Mouse (Mus musculus): ENCODE data around the gene Pcgf1. TPM values are rescaled to one million over a fixed set of nuclear protein-coding genes. Genes with fewer than 3 reads are reported as not detected.

Pcgf1 gene
- polyA plus RNA-seq, 1 experiment from 2014 or later = 43.1 TPM

DNA sequence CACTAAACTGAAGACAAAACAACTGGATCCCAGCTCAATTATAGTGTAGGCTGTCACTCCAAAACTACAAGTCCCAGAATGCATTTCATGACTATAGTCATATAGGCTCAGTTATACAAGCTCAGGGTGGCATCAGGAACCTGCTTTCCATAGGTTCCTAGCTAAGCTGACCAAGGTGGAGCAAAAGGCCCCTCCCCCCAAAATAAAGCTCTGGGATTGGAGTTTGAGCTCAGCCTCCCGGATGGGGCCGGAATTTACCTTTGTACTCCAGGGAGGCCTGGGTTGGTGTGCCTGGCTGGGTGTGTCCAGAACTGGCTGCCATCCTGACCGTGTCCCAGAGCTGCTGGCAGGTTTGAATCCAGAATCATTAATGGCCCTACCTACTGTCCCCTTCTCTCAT is 19.9 kb upstream of the Pcgf1 start, which contains the start of gene Dqx1:
Dqx1 (plus strand) TSS at position 55 of the 400 bp plus-strand sequence.
- Histone ChIP-seq H3K27me3 (ENCODE audit: insufficient read depth, low read length) (peaks cover 13% of the 10 kb centered on the region), H3K36me3 (ENCODE audit: insufficient read depth, low read length) (peaks cover 18% of the 10 kb centered on the region; the same call in 1 of the 2 replicates), H3K9me3 (ENCODE audit: low read length) (no peaks in the 10 kb centered on the region), H3K4me1 (ENCODE audit: insufficient read depth, low read length) (peaks cover 18% of the 10 kb centered on the region), H3K4me3 (ENCODE audit: low read length) (peak within 1 kb of the TSS; percentile 25), H3K4me2 (replicated peaks; ENCODE audit: low read depth, low read length) (peak within 1 kb of the TSS; percentile 24), H3K27ac (ENCODE audit: low read length) (peak within 1 kb of the TSS; percentile 51; the same call in 1 of the 2 replicates), H3K9ac (replicated peaks; ENCODE audit: low read length) (peak within 1 kb of the TSS; percentile 33)
- peak; percentile 8; the same call in 1 of the 2 replicates for ATAC-seq (ENCODE audit: low FRiP score, low TSS enrichment)
- 60% methylated on average over 3 of the region's 3 CpGs for WGBS

DNA sequence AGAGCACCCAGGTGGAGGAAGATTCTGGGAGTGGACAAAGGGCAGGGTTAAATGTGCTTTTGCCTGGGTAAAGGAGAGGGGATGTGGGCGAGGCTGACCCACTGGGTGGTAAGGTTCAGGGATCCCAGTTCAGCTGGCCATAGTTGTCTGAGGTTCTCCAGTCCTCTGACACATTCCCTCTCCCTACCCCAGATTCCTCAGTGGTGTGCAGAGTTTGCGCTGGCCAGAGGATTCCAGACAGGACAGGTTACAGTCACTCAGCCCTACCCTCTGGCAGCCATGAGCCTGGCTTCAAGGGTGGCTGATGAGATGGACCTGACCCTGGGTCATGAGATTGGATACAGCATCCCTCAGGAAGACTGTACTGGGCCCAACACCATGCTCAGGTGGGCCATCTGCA is 18.9 kb upstream of the Pcgf1 start:
- no peaks in the 10 kb centered on the region for H3K9me3 ChIP-seq (ENCODE audit: low read length)
- peaks cover 22% of the 10 kb centered on the region for H3K27me3 ChIP-seq (ENCODE audit: insufficient read depth, low read length)
- no peak for ATAC-seq (ENCODE audit: low FRiP score, low TSS enrichment)
- WGBS = 91% methylated on average over 2 of the region's 2 CpGs
- H3K27ac ChIP-seq (ENCODE audit: low read length) = no peak overlapping the region
- H3K4me2 ChIP-seq (replicated peaks; ENCODE audit: low read depth, low read length) = peak overlapping the region; percentile 24; the same call in 1 of the 2 replicates
- no peak overlapping the region for H3K4me3 ChIP-seq (ENCODE audit: low read length)
- H3K36me3 ChIP-seq (ENCODE audit: insufficient read depth, low read length) = peaks cover 18% of the 10 kb centered on the region; the same call in 1 of the 2 replicates
- H3K4me1 ChIP-seq (ENCODE audit: insufficient read depth, low read length) = peaks cover 13% of the 10 kb centered on the region
- H3K9ac ChIP-seq (replicated peaks; ENCODE audit: low read length) = no peak overlapping the region

DNA sequence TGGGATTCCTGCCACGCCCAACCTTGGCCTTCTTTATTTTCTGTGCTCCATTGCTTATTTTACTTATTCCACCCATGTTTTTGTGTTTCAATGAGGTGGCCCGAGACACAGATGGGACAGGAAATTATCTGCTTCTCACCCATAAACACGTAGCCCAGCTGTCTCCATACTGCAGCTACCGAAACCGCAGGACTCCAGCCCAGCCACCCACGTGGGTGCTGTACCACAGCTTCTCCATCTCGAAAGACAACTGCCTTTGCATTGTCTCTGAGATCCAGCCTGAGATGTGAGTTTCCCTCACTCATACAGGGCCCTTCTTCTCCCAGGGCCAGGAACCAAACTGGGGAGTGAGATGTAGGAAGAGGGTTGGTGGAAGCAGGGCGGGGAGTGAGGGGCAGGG is 11.7 kb upstream of the Pcgf1 start:
- Histone ChIP-seq H3K27ac (ENCODE audit: low read length) (no peak overlapping the region), H3K36me3 (ENCODE audit: insufficient read depth, low read length) (no peaks in the 10 kb centered on the region), H3K9ac (replicated peaks; ENCODE audit: low read length) (no peak overlapping the region), H3K27me3 (ENCODE audit: insufficient read depth, low read length) (peaks cover 93% of the 10 kb centered on the region), H3K4me2 (replicated peaks; ENCODE audit: low read depth, low read length) (no peak overlapping the region), H3K4me1 (ENCODE audit: insufficient read depth, low read length) (peaks cover 18% of the 10 kb centered on the region), H3K9me3 (ENCODE audit: low read length) (no peaks in the 10 kb centered on the region), H3K4me3 (ENCODE audit: low read length) (no peak overlapping the region)
- 52% methylated on average over 8 of the region's 8 CpGs for WGBS
- ATAC-seq (ENCODE audit: low FRiP score, low TSS enrichment) = no peak

DNA sequence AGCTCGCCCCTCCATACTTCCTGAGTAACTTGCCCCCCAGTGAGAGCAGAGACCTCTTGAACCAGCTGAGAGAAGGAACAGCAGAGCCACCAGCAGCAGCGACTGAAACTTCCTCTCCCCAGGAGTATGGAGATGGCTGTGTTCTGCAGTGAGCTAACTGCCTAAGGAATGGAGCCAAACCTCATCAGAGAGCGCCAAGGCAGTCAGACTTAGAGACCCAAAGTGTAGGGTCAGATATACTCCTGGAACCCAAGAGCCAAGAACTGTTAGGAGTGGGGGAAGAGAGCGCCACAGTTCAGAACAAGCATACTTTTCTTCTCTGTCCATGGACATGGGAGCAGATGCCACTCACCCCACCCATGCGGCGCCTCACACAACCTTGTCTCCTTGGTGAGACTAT is 11.2 kb upstream of the Pcgf1 start:
- H3K27me3 ChIP-seq (ENCODE audit: insufficient read depth, low read length) = peaks cover 95% of the 10 kb centered on the region
- H3K4me2 ChIP-seq (replicated peaks; ENCODE audit: low read depth, low read length) = no peak overlapping the region
- no peak overlapping the region for H3K4me3 ChIP-seq (ENCODE audit: low read length)
- peaks cover 23% of the 10 kb centered on the region for H3K4me1 ChIP-seq (ENCODE audit: insufficient read depth, low read length)
- H3K9me3 ChIP-seq (ENCODE audit: low read length) = no peaks in the 10 kb centered on the region
- ATAC-seq (ENCODE audit: low FRiP score, low TSS enrichment) = no peak
- H3K27ac ChIP-seq (ENCODE audit: low read length) = no peak overlapping the region
- H3K36me3 ChIP-seq (ENCODE audit: insufficient read depth, low read length) = no peaks in the 10 kb centered on the region
- no peak overlapping the region for H3K9ac ChIP-seq (replicated peaks; ENCODE audit: low read length)
- 46% methylated on average over 6 of the region's 6 CpGs for WGBS

DNA sequence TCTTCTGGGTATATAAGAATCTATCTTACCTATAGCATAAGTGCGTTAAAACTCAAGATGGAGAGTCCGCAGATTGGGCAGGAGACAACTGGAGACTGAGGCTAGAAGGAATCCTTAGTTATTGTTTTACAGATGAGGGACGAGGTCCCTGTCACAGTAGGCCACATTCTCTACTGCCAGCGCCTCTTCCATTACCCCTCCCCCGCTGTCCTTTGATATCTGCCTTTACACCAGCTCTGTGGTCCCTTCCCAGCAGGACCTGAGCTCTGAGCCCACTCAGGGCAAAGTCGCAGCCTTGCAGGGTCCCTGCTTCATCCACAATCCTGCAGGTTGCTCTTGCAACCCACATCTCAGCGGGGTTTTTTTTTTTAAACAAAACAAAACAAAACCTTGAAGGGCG is 9.4 kb upstream of the Pcgf1 start:
- 10% methylated on average over 8 of the region's 8 CpGs for WGBS
- Histone ChIP-seq H3K9me3 (ENCODE audit: low read length) (no peaks in the 10 kb centered on the region), H3K4me2 (replicated peaks; ENCODE audit: low read depth, low read length) (peak overlapping the region; percentile 54), H3K27me3 (ENCODE audit: insufficient read depth, low read length) (peaks cover 98% of the 10 kb centered on the region), H3K4me1 (ENCODE audit: insufficient read depth, low read length) (peaks cover 25% of the 10 kb centered on the region), H3K36me3 (ENCODE audit: insufficient read depth, low read length) (no peaks in the 10 kb centered on the region), H3K27ac (ENCODE audit: low read length) (no peak overlapping the region), H3K4me3 (ENCODE audit: low read length) (peak overlapping the region; percentile 38), H3K9ac (replicated peaks; ENCODE audit: low read length) (no peak overlapping the region)
- no peak for ATAC-seq (ENCODE audit: low FRiP score, low TSS enrichment)

DNA sequence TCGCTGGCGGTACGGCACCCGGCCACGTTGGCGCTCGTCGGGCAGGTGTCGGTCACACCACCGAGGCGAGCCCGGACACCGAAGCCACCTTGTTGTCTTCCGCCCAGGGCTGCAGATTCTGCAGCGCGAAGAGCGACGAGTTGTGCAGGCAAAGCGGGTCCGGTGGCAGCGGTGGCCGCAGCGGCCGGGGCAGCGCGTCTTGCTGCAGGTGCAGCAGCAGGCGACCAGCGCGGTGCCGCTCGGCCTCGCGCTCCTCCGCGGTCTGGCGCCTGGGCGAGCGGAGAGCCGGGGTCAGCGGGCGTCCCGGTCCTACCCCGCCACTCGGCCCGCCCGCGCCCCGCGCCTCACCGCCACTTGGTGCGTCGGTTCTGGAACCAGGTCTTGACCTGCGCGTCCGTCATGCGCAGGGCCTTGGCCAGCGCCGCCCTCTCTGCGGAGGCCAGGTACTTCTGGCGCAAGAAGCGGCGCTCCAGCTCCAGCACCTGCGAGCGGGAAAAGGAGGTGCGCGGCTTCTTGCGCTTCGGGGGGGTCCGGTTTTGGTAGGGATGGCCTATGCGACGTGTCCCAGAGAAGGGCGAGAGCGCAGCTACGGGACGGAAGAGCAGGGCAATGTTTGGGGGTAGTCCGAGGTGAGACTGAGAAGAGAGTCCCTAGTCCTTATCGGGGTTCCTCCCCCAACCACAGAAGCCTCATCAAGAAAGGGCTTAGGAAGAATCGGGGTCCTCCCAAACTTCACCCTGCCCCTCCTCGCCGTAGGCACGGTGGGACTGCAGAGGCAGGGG is 8.8 kb upstream of the Pcgf1 start:
- Histone ChIP-seq H3K27ac (ENCODE audit: low read length) (no peak overlapping the region), H3K4me3 (ENCODE audit: low read length) (peak overlapping the region; percentile 38), H3K9me3 (ENCODE audit: low read length) (no peaks in the 10 kb centered on the region), H3K9ac (replicated peaks; ENCODE audit: low read length) (0 out of 2 replicates have a peak overlapping the region, but pooled peaks have one; percentile 5), H3K36me3 (ENCODE audit: insufficient read depth, low read length) (no peaks in the 10 kb centered on the region), H3K4me1 (ENCODE audit: insufficient read depth, low read length) (peaks cover 25% of the 10 kb centered on the region), H3K27me3 (ENCODE audit: insufficient read depth, low read length) (peaks cover 97% of the 10 kb centered on the region), H3K4me2 (replicated peaks; ENCODE audit: low read depth, low read length) (peak overlapping the region; percentile 54)
- WGBS = under 1% methylated on average over 81 of the region's 81 CpGs
- no peak for ATAC-seq (ENCODE audit: low FRiP score, low TSS enrichment)

DNA sequence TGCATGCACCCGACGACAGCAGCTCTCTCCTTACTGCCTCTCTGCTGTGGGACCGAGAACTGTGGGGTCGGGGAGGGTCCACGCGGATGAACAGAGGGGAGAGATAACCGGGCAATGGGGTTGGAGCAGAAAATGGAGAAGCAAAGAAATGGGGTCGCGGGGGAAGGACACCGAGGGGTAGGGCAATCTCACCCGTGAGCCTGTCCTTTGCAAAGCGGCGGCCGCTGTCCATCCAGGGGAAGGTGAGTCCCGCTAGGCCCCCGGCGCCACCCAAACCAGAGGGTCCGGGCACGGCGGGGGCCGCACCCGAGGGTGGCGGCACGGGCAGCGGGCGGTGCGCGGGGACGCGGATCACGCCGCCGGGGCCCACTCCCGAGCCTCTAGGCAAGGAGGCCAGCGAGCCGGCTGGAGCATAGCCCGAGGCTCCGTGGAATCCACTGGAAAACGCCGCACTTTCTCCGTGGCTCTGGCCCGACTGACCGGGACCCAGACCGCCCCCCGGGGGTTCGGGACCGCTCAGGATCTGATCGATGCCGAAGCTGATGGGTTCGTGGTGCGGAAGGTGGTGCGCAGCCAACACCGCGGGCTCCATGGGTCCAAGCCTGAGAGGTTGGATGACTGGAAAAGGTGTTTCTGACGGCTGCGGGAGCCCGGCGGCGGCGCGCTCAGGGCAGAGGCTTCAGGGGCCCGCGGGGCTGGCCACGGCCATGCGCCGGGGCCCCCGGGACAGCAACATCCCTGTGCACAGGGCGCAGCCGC is 8.0 kb upstream of the Pcgf1 start:
- no peak overlapping the region; the same call in 1 of the 2 replicates for H3K9ac ChIP-seq (replicated peaks; ENCODE audit: low read length)
- peak overlapping the region; percentile 44 for H3K4me2 ChIP-seq (replicated peaks; ENCODE audit: low read depth, low read length)
- no peak overlapping the region for H3K27ac ChIP-seq (ENCODE audit: low read length)
- H3K36me3 ChIP-seq (ENCODE audit: insufficient read depth, low read length) = no peaks in the 10 kb centered on the region
- peak; percentile 22; the same call in 1 of the 2 replicates for ATAC-seq (ENCODE audit: low FRiP score, low TSS enrichment)
- H3K4me3 ChIP-seq (ENCODE audit: low read length) = peak overlapping the region; percentile 38
- H3K4me1 ChIP-seq (ENCODE audit: insufficient read depth, low read length) = peaks cover 25% of the 10 kb centered on the region
- H3K27me3 ChIP-seq (ENCODE audit: insufficient read depth, low read length) = peaks cover 97% of the 10 kb centered on the region
- under 1% methylated on average over 69 of the region's 69 CpGs for WGBS
- no peaks in the 10 kb centered on the region for H3K9me3 ChIP-seq (ENCODE audit: low read length)

DNA sequence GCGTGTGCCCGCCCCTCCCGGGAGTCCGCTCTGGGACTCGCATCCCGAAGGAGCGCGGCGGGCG is 7.6 kb upstream of the Pcgf1 start, which contains the start of gene Tlx2:
Tlx2 (minus strand) TSS at position 47 of the 64 bp plus-strand sequence.
- H3K9ac ChIP-seq (replicated peaks; ENCODE audit: low read length) = no peak within 1 kb of the TSS; the same call in 1 of the 2 replicates

DNA sequence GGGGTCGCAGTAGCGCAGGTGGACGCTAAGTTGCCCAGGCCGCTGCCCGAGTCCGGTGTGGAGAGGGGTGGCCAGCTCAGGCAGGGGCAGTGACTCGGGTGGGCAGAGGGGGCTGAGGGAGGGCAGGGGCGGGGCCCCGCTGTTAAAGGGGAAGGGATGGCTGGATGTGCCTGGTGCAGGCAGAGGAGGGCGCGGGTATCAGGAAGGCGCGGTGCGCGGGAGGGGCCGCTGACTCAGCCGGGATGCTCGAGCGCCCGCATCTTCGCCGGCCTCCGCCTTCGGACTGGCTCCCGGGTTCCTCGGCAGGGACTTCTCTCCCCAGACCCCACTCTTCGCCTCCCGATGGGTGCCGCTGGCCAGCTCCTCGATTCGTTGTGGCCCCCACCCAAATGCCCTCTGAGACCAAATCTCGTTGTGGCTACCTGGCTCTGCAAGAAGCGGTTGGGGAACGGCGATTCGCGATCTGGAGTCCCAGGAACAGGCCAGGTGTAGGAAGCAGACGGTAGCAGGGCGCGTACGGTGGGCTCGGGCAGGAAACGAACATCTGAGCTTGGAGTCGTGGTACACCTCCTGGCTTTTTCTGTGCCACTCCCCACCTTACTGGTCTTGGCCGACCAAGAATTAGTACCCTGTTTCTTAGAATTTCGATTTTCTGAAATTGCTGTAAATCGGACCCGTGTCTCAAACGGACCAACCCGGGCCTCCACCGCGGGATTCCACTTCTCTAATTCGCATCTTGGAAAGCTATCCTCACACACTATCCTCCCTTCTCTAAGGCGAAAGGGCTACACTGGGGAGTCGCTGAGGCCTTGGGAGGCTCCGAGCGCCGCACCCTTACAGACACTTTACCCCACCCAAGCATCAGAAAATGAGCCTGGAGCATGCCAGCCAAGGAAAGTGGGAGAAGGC is 7.1 kb upstream of the Pcgf1 start:
- H3K4me1 ChIP-seq (ENCODE audit: insufficient read depth, low read length) = peaks cover 25% of the 10 kb centered on the region
- peak overlapping the region; percentile 44 for H3K4me2 ChIP-seq (replicated peaks; ENCODE audit: low read depth, low read length)
- H3K9me3 ChIP-seq (ENCODE audit: low read length) = no peaks in the 10 kb centered on the region
- WGBS = under 1% methylated on average over 57 of the region's 58 CpGs
- H3K27ac ChIP-seq (ENCODE audit: low read length) = no peak overlapping the region
- no peak overlapping the region for H3K9ac ChIP-seq (replicated peaks; ENCODE audit: low read length)
- peak overlapping the region; percentile 38 for H3K4me3 ChIP-seq (ENCODE audit: low read length)
- H3K27me3 ChIP-seq (ENCODE audit: insufficient read depth, low read length) = peaks cover 95% of the 10 kb centered on the region
- H3K36me3 ChIP-seq (ENCODE audit: insufficient read depth, low read length) = no peaks in the 10 kb centered on the region
- peak; percentile 32; the same call in 1 of the 2 replicates for ATAC-seq (ENCODE audit: low FRiP score, low TSS enrichment)

More for the DNA sequence above, 7.6 kb upstream of the Pcgf1 start, which contains the start of gene Tlx2:
- H3K27ac ChIP-seq (ENCODE audit: low read length) = no peak within 1 kb of the TSS
- 1% methylated on average over 10 of the region's 10 CpGs for WGBS
- no peak for ATAC-seq (ENCODE audit: low FRiP score, low TSS enrichment)
- peaks cover 96% of the 10 kb centered on the region for H3K27me3 ChIP-seq (ENCODE audit: insufficient read depth, low read length)
- peak within 1 kb of the TSS; percentile 54 for H3K4me2 ChIP-seq (replicated peaks; ENCODE audit: low read depth, low read length)
- no peaks in the 10 kb centered on the region for H3K9me3 ChIP-seq (ENCODE audit: low read length)
- H3K36me3 ChIP-seq (ENCODE audit: insufficient read depth, low read length) = no peaks in the 10 kb centered on the region
- peaks cover 25% of the 10 kb centered on the region for H3K4me1 ChIP-seq (ENCODE audit: insufficient read depth, low read length)
- H3K4me3 ChIP-seq (ENCODE audit: low read length) = peak within 1 kb of the TSS; percentile 38
